Mouse (Mus musculus): ENCODE results near the gene Junb.
A peak's percentile ranks its signal among the peaks of the same experiment; 100 is the strongest.

Gene Junb

DNA sequence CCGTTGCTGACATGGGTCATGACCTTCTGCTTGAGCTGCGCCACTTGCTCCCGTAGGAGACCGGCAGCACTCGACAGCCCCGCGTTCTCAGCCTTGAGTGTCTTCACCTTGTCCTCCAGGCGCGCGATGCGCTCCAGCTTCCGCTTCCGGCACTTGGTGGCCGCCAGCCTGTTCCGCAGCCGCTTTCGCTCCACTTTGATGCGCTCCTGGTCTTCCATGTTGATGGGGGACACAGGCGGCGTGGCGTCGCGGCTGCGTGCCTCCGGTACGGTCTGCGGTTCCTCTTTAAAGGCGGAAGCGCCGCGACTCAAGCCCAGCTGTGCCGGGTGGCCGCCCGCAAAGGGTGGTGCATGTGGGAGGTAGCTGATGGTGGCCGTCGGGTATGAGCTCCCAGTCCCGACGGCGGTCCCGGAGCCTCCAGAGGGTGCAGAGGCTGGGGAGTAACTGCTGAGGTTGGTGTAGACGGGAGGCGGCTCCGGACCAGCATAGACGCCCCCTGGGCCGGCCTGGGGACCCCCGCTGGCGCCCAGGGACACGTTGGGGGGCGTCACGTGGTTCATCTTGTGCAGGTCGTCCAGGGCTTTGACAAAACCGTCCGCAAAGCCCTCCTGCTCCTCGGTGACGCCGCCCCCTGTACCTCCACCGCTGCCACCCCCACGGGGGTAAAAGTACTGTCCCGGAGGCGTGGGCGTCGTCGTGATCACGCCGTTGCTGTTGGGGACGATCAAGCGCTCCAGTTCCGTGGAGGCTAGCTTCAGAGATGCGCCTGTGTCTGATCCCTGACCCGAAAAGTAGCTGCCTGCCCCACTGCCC, 877 bp downstream of the Junb start:
- H3K4me1 ChIP-seq (replicated peaks; ENCODE audit: low read depth, low read length) = peaks cover 63% of the 10 kb centered on the region
- TF ChIP-seq POU5F1 (IDR thresholded peaks at IDR 0.05; ENCODE audit: borderline replicate concordance, low read length) (no peak), CTCF (conservative IDR thresholded peaks at IDR 0.05; ENCODE audit: low read length) (no peak), NANOG (IDR thresholded peaks at IDR 0.05; ENCODE audit: borderline replicate concordance, low read length) (no peak)
- peaks cover 21% of the 10 kb centered on the region for H3K36me3 ChIP-seq (ENCODE audit: insufficient read depth, low read length)
- no peaks in the 10 kb centered on the region for H3K9me3 ChIP-seq (ENCODE audit: low read length)
- H3K27me3 ChIP-seq (ENCODE audit: insufficient read depth, low read length) = no peaks in the 10 kb centered on the region
- H3K4me3 ChIP-seq (replicated peaks; ENCODE audit: low read length) = peak overlapping the region; percentile 91

- H3K4me3 ChIP-seq (replicated peaks; ENCODE audit: low read length) = peak overlapping the region; percentile 91
- H3K9me3 ChIP-seq (ENCODE audit: low read length) = no peaks in the 10 kb centered on the region
- no peaks in the 10 kb centered on the region for H3K27me3 ChIP-seq (ENCODE audit: insufficient read depth, low read length)
- peaks cover 55% of the 10 kb centered on the region for H3K4me1 ChIP-seq (replicated peaks; ENCODE audit: low read depth, low read length)
- peaks cover 27% of the 10 kb centered on the region for H3K36me3 ChIP-seq (ENCODE audit: insufficient read depth, low read length)
- no peak for TF ChIP-seq POU5F1 (IDR thresholded peaks at IDR 0.05; ENCODE audit: borderline replicate concordance, low read length)
- TF ChIP-seq CTCF (conservative IDR thresholded peaks at IDR 0.05; ENCODE audit: low read length) = no peak
- TF ChIP-seq NANOG (IDR thresholded peaks at IDR 0.05; ENCODE audit: borderline replicate concordance, low read length) = no peak
These were observed 1.6 kb downstream of the Junb start for GRCm38 (mm10) chr8:84976763-84977434.

- H3K9me3 ChIP-seq (ENCODE audit: low read length) = no peaks in the 10 kb centered on the region
These were observed 2.3 kb downstream of the Junb start for GRCm38 (mm10) chr8:84976031-84976762.

DNA sequence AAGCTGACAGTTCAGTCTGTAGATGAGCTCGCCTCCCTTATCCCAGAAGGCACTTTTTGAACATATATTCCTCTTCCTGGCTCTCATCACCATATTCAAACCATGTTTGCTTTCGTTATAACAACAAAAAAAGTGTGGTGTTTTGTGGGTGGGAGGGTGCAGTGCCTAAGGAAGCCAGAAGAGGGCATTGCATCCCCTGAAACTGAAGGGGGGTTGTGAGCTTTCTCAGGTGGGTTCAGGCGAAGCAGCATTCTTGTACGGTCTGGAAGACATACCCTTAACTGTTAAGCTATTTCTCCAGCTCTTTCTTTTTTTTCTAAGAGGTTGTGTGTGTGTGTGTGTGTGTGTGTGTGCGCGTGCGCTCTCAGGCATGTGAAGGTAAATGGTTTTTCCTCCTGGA, 3.1 kb downstream of the Junb start:
- peak overlapping the region; percentile 91 for H3K4me3 ChIP-seq (replicated peaks; ENCODE audit: low read length)
- H3K36me3 ChIP-seq (ENCODE audit: insufficient read depth, low read length) = peaks cover 41% of the 10 kb centered on the region
- H3K27me3 ChIP-seq (ENCODE audit: insufficient read depth, low read length) = no peaks in the 10 kb centered on the region
- no peaks in the 10 kb centered on the region for H3K9me3 ChIP-seq (ENCODE audit: low read length)
- TF ChIP-seq POU5F1 (IDR thresholded peaks at IDR 0.05; ENCODE audit: borderline replicate concordance, low read length) (no peak), CTCF (conservative IDR thresholded peaks at IDR 0.05; ENCODE audit: low read length) (peak; percentile 99)
- peaks cover 54% of the 10 kb centered on the region for H3K4me1 ChIP-seq (replicated peaks; ENCODE audit: low read depth, low read length)

More at GRCm38 (mm10) chr8:84976031-84976762, 2.3 kb downstream of the Junb start:
- H3K36me3 ChIP-seq (ENCODE audit: insufficient read depth, low read length) = peaks cover 34% of the 10 kb centered on the region
- peaks cover 54% of the 10 kb centered on the region for H3K4me1 ChIP-seq (replicated peaks; ENCODE audit: low read depth, low read length)
- no peaks in the 10 kb centered on the region for H3K27me3 ChIP-seq (ENCODE audit: insufficient read depth, low read length)
- no peak for TF ChIP-seq POU5F1 (IDR thresholded peaks at IDR 0.05; ENCODE audit: borderline replicate concordance, low read length)
- TF ChIP-seq CTCF (conservative IDR thresholded peaks at IDR 0.05; ENCODE audit: low read length) = no peak
- TF ChIP-seq NANOG (IDR thresholded peaks at IDR 0.05; ENCODE audit: borderline replicate concordance, low read length) = no peak
- H3K4me3 ChIP-seq (replicated peaks; ENCODE audit: low read length) = peak overlapping the region; percentile 91

GRCm38 (mm10) chr8:84974543-84975142, 3.9 kb downstream of the Junb start:
- H3K27me3 ChIP-seq (ENCODE audit: insufficient read depth, low read length) = no peaks in the 10 kb centered on the region
- no peaks in the 10 kb centered on the region for H3K9me3 ChIP-seq (ENCODE audit: low read length)
- H3K36me3 ChIP-seq (ENCODE audit: insufficient read depth, low read length) = peaks cover 45% of the 10 kb centered on the region
- no peak for TF ChIP-seq CTCF (conservative IDR thresholded peaks at IDR 0.05; ENCODE audit: low read length)
- TF ChIP-seq NANOG (IDR thresholded peaks at IDR 0.05; ENCODE audit: borderline replicate concordance, low read length) = no peak
- TF ChIP-seq POU5F1 (IDR thresholded peaks at IDR 0.05; ENCODE audit: borderline replicate concordance, low read length) = no peak
- H3K4me3 ChIP-seq (replicated peaks; ENCODE audit: low read length) = no peak overlapping the region
- H3K4me1 ChIP-seq (replicated peaks; ENCODE audit: low read depth, low read length) = peaks cover 56% of the 10 kb centered on the region

- Histone ChIP-seq H3K9me3 (ENCODE audit: low read length) (no peaks in the 10 kb centered on the region), H3K4me3 (replicated peaks; ENCODE audit: low read length) (no peak overlapping the region), H3K27me3 (ENCODE audit: insufficient read depth, low read length) (no peaks in the 10 kb centered on the region), H3K36me3 (ENCODE audit: insufficient read depth, low read length) (peaks cover 45% of the 10 kb centered on the region), H3K4me1 (replicated peaks; ENCODE audit: low read depth, low read length) (peaks cover 50% of the 10 kb centered on the region)
- TF ChIP-seq POU5F1 (IDR thresholded peaks at IDR 0.05; ENCODE audit: borderline replicate concordance, low read length) = no peak
- TF ChIP-seq CTCF (conservative IDR thresholded peaks at IDR 0.05; ENCODE audit: low read length) = peak; percentile 55
These were observed 4.5 kb downstream of the Junb start for GRCm38 (mm10) chr8:84973803-84974542.

- H3K9me3 ChIP-seq (ENCODE audit: low read length) = no peaks in the 10 kb centered on the region
- TF ChIP-seq POU5F1 (IDR thresholded peaks at IDR 0.05; ENCODE audit: borderline replicate concordance, low read length) (no peak), CTCF (conservative IDR thresholded peaks at IDR 0.05; ENCODE audit: low read length) (no peak), NANOG (IDR thresholded peaks at IDR 0.05; ENCODE audit: borderline replicate concordance, low read length) (no peak)
- H3K4me3 ChIP-seq (replicated peaks; ENCODE audit: low read length) = no peak overlapping the region
- H3K36me3 ChIP-seq (ENCODE audit: insufficient read depth, low read length) = peaks cover 45% of the 10 kb centered on the region
- peaks cover 55% of the 10 kb centered on the region for H3K4me1 ChIP-seq (replicated peaks; ENCODE audit: low read depth, low read length)
- no peaks in the 10 kb centered on the region for H3K27me3 ChIP-seq (ENCODE audit: insufficient read depth, low read length)
These were observed 5.4 kb downstream of the Junb start for GRCm38 (mm10) chr8:84973079-84973478.

Data from E14TG2a.4 (cell line).